Mouse (Mus musculus) MEL (cell line): ENCODE measurements around the gene Zbp1. TPM values are rescaled to one million over a fixed set of nuclear protein-coding genes. Genes with fewer than 3 reads are reported as not detected.

Experiments used
- DNase-seq: peaks from one replicate; pipeline ENCODE4 v3.0.0; 2011; ENCODE audit warnings: low read depth, low spot score
- H3K27ac ChIP-seq: 2 replicates; pipeline ENCODE4 v1.5.1; 2012; ENCODE audit warnings: low read depth, mild to moderate bottlenecking, control low read depth, low read length, moderate library complexity; ENCODE audit not compliant: control insufficient read depth
- H3K27me3 ChIP-seq, 2 experiments: fragments of 150-350 bp in 1 of 2; sonication (generic) in 1 of 2; 2 replicates each; pipeline ENCODE4 v1.6.1; 2012; ENCODE audit warnings: low read length in 2 of 2, mild to moderate bottlenecking in 2 of 2, improper control_type of control experiment in 1 of 2, moderate library complexity in 1 of 2; ENCODE audit not compliant: insufficient read depth in 2 of 2, control insufficient read depth in 1 of 2
- H3K36me3 ChIP-seq, 2 experiments: 2 replicates each; pipeline ENCODE4 v1.6.1; 2012 to 2014; ENCODE audit warnings: low read length in 2 of 2, improper control_type of control experiment in 1 of 2, inconsistent platforms in 1 of 2, mild to moderate bottlenecking in 1 of 2; ENCODE audit not compliant: insufficient read depth in 2 of 2, control insufficient read depth in 1 of 2
- H3K4me1 ChIP-seq, 2 experiments: fragments of 150-350 bp in 1 of 2; sonication (generic) in 1 of 2; 2 replicates each; pipeline ENCODE4 v1.6.1; 2012; ENCODE audit warnings: low read length in 2 of 2, improper control_type of control experiment in 1 of 2, mild to moderate bottlenecking in 1 of 2; ENCODE audit not compliant: insufficient read depth in 2 of 2, control insufficient read depth in 1 of 2
- H3K4me3 ChIP-seq, 2 experiments: fragments of 150-350 bp in 1 of 2; sonication (generic) in 1 of 2; 2 replicates each; pipeline ENCODE4 v1.5.1; 2012; ENCODE audit warnings: low read depth in 2 of 2, low read length in 2 of 2, mild to moderate bottlenecking in 2 of 2, moderate library complexity in 2 of 2, control low read depth in 1 of 2, improper control_type of control experiment in 1 of 2; ENCODE audit not compliant: control insufficient read depth in 1 of 2, insufficient read depth in 1 of 2
- H3K79me2 ChIP-seq: 2 replicates; pipeline ENCODE4 v1.6.1; 2012; ENCODE audit warnings: mild to moderate bottlenecking, low read length, moderate library complexity; ENCODE audit not compliant: control insufficient read depth, poor library complexity, insufficient read depth
- H3K9ac ChIP-seq: 2 replicates; pipeline ENCODE4 v1.6.1; 2012; ENCODE audit warnings: low read depth, mild to moderate bottlenecking, control low read depth, low read length, moderate library complexity; ENCODE audit not compliant: control insufficient read depth, poor library complexity, severe bottlenecking
- H3K9me3 ChIP-seq: fragments of 150-350 bp; sonication (generic); replicated peaks from 2 replicates; pipeline ENCODE4 v1.6.1; 2012; ENCODE audit warnings: mild to moderate bottlenecking, low read length, improper control_type of control experiment, moderate library complexity; ENCODE audit not compliant: insufficient read depth
- CHD1 ChIP-seq: IDR thresholded peaks from 2 replicates; pipeline ENCODE4 v1.6.1; 2012; ENCODE audit warnings: low read depth, mild to moderate bottlenecking, inconsistent platforms, low read length, improper control_type of control experiment
- CHD2 ChIP-seq: IDR thresholded peaks from 2 replicates; pipeline ENCODE4 v1.6.1; 2011; ENCODE audit warnings: low read length, improper control_type of control experiment
- CTCF ChIP-seq, 3 experiments: IDR thresholded peaks in 2 of 3; conservative IDR thresholded peaks in 1 of 3; 2 replicates each; pipeline ENCODE4 v1.5.1; 2011 to 2012; ENCODE audit warnings: low read length in 3 of 3, low read depth in 2 of 3, mild to moderate bottlenecking in 2 of 3, improper control_type of control experiment in 1 of 3, inconsistent platforms in 1 of 3, mixed read lengths in 1 of 3, moderate library complexity in 1 of 3; ENCODE audit not compliant: control insufficient read depth in 1 of 3, insufficient read depth in 1 of 3, poor library complexity in 1 of 3, severe bottlenecking in 1 of 3
- E2F4 ChIP-seq: IDR thresholded peaks from 2 replicates; pipeline ENCODE4 v1.6.1; 2011; ENCODE audit warnings: low read depth, low read length, improper control_type of control experiment, borderline replicate concordance
- ETS1 ChIP-seq: IDR thresholded peaks from 2 replicates; pipeline ENCODE4 v1.6.1; 2012; ENCODE audit warnings: low read depth, mild to moderate bottlenecking, inconsistent platforms, low read length, improper control_type of control experiment, moderate library complexity
- GABPA ChIP-seq: IDR thresholded peaks from 2 replicates; pipeline ENCODE4 v1.6.1; 2012; ENCODE audit warnings: low read depth, mild to moderate bottlenecking, inconsistent platforms, low read length, improper control_type of control experiment, moderate library complexity
- GATA1 ChIP-seq: IDR thresholded peaks from 2 replicates; pipeline ENCODE4 v1.6.1; 2011; ENCODE audit warnings: low read depth, low read length, improper control_type of control experiment
- HCFC1 ChIP-seq: IDR thresholded peaks from 2 replicates; pipeline ENCODE4 v1.6.1; 2012; ENCODE audit warnings: low read depth, mild to moderate bottlenecking, inconsistent platforms, low read length, improper control_type of control experiment, moderate library complexity
- MAX ChIP-seq: IDR thresholded peaks from 2 replicates; pipeline ENCODE4 v1.6.1; 2011; ENCODE audit warnings: low read length, improper control_type of control experiment
- MEF2A ChIP-seq: IDR thresholded peaks from 2 replicates; pipeline ENCODE4 v1.6.1; 2014; ENCODE audit warnings: low read depth, mild to moderate bottlenecking, inconsistent platforms, low read length, improper control_type of control experiment; ENCODE audit not compliant: poor library complexity, insufficient replicate concordance, severe bottlenecking; ENCODE audit errors: extremely low read depth
- MYB ChIP-seq: IDR thresholded peaks from 2 replicates; pipeline ENCODE4 v1.6.1; 2011; ENCODE audit warnings: mild to moderate bottlenecking, low read depth, low read length, improper control_type of control experiment
- MYC ChIP-seq: IDR thresholded peaks from 2 replicates; pipeline ENCODE4 v1.6.1; 2011; ENCODE audit warnings: low read depth, mild to moderate bottlenecking, low read length, improper control_type of control experiment, moderate library complexity
- POLR2A ChIP-seq, 2 experiments: IDR thresholded peaks; 2 replicates each; pipeline ENCODE4 v1.6.1; 2011 to 2012; ENCODE audit warnings: low read length in 2 of 2, mild to moderate bottlenecking in 2 of 2, control low read depth in 1 of 2, improper control_type of control experiment in 1 of 2, low read depth in 1 of 2, moderate library complexity in 1 of 2; ENCODE audit not compliant: control insufficient read depth in 1 of 2, insufficient read depth in 1 of 2, poor library complexity in 1 of 2
- POLR2AphosphoS2 ChIP-seq: IDR thresholded peaks from 2 replicates; pipeline ENCODE4 v1.6.1; 2011; ENCODE audit warnings: low read length, improper control_type of control experiment
- POLR2AphosphoS5 ChIP-seq: IDR thresholded peaks from 2 replicates; pipeline ENCODE4 v1.6.1; 2012; ENCODE audit warnings: low read depth, borderline replicate concordance, mild to moderate bottlenecking, inconsistent platforms, low read length, moderate library complexity, mixed read lengths
- RAD21 ChIP-seq: IDR thresholded peaks from 2 replicates; pipeline ENCODE4 v1.6.1; 2011; ENCODE audit warnings: mild to moderate bottlenecking, low read depth, low read length, improper control_type of control experiment
- SIN3A ChIP-seq: IDR thresholded peaks from 2 replicates; pipeline ENCODE4 v1.6.1; 2012; ENCODE audit warnings: low read length, improper control_type of control experiment, inconsistent platforms
- SMC3 ChIP-seq: IDR thresholded peaks from 2 replicates; pipeline ENCODE4 v1.6.1; 2011; ENCODE audit warnings: low read depth, low read length, improper control_type of control experiment
- USF1 ChIP-seq: IDR thresholded peaks from 2 replicates; pipeline ENCODE4 v1.6.1; 2014; ENCODE audit warnings: low read depth, mild to moderate bottlenecking, inconsistent platforms, low read length, improper control_type of control experiment, moderate library complexity
- ZC3H11A ChIP-seq: IDR thresholded peaks from 2 replicates; pipeline ENCODE4 v1.6.1; 2012; ENCODE audit warnings: low read depth, mild to moderate bottlenecking, inconsistent platforms, low read length, improper control_type of control experiment
- ZKSCAN1 ChIP-seq: IDR thresholded peaks from 2 replicates; pipeline ENCODE4 v1.6.1; 2012; ENCODE audit warnings: low read depth, mild to moderate bottlenecking, inconsistent platforms, low read length, improper control_type of control experiment, moderate library complexity
- ZMIZ1 ChIP-seq: IDR thresholded peaks from 2 replicates; pipeline ENCODE4 v1.6.1; 2012; ENCODE audit warnings: low read depth, mild to moderate bottlenecking, inconsistent platforms, low read length, improper control_type of control experiment, moderate library complexity
- polyA plus RNA-seq, 2 experiments: library from polyadenylated mRNA; stranded (reverse) in 1 of 2; unstranded in 1 of 2; fragments of >175 nt in 1 of 2; fragments of >200 nt in 1 of 2; gene quantifications; 2 replicates each; pipeline versions ENCODE4 v1.2.1 to v1.2.4; 2012; ENCODE audit warnings: low replicate concordance in 2 of 2, low read depth in 1 of 2; ENCODE audit not compliant: insufficient read length in 2 of 2, insufficient read depth in 1 of 2, missing spikeins in 1 of 2
- total RNA-seq: library from RNA; depleted of rRNA; stranded (reverse); fragments of 300-350 nt; gene quantifications from 2 replicates; pipeline ENCODE4 v1.2.3, GENCODE M21; 2012

Gene Zbp1
- total and polyA plus RNA-seq, 3 experiments: not detected

- Histone ChIP-seq H3K4me3 (no peak overlapping the region), H3K9me3 (no peaks in the 10 kb centered on the region), H3K79me2 (no peaks in the 10 kb centered on the region), H3K36me3 (no peaks in the 10 kb centered on the region), H3K27me3 (no peaks in the 10 kb centered on the region), H3K27ac (no peak overlapping the region), H3K4me1 (no peaks in the 10 kb centered on the region), H3K9ac (no peak overlapping the region)
- no peak for DNase-seq
- no peak for TF ChIP-seq ZKSCAN1
- no peak for TF ChIP-seq ZC3H11A
- no peak for TF ChIP-seq CHD1
- TF ChIP-seq ETS1: no peak
- no peak for TF ChIP-seq E2F4
These were observed 34.1 kb downstream of the Zbp1 start for GRCm38 (mm10) chr2:173184475-173185080.

DNA sequence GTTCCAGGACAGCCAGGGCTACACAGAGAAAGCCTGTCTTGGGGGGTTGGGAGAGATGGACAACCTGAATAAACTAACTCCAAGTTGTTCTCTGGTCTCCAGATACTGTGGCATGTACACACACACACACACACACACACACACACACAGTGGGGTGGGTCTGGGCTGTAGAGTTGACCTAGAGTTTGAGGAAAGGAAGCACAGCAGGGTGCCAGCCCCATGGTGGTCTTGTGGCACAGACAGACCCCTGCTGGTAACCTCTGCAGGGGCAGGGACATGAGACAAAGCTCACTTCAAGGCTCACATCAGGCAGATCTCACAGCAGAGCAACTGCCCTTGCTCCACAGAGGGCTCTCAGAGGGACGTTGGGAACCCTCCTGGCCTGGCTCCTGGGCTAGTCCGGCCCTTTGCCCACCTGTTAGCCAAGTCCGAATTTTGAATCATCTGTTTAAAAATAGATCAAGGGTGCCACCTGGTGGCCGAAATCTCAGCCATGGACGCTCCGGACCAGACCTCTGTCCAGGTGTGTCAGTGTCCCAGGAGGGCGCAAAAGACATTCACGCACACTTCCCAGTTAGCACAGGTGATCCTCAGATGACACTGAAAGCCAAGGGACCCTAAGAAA, 34.8 kb downstream of the Zbp1 start:
- no peak for DNase-seq
- Histone ChIP-seq H3K4me1 (no peaks in the 10 kb centered on the region), H3K9me3 (no peaks in the 10 kb centered on the region), H3K36me3 (no peaks in the 10 kb centered on the region), H3K9ac (no peak overlapping the region), H3K27ac (no peak overlapping the region), H3K79me2 (no peaks in the 10 kb centered on the region), H3K4me3 (no peak overlapping the region), H3K27me3 (no peaks in the 10 kb centered on the region)
- TF ChIP-seq ZMIZ1 (no peak), CTCF (IDR thresholded peaks at IDR 0.05 in 2 of 3, conservative IDR thresholded peaks at IDR 0.05 in 1 of 3; ENCODE audit: control insufficient read depth in 1 of 3, insufficient read depth in 1 of 3, low read depth in 2 of 3, low read length in 3 of 3, poor library complexity in 1 of 3, severe bottlenecking in 1 of 3) (peak in 2 of 3 experiments; percentile 9 to 31; a peak in 2 of 6 replicates), SMC3 (0 out of 2 replicates have a peak, but pooled peaks have one; percentile 13)

DNA sequence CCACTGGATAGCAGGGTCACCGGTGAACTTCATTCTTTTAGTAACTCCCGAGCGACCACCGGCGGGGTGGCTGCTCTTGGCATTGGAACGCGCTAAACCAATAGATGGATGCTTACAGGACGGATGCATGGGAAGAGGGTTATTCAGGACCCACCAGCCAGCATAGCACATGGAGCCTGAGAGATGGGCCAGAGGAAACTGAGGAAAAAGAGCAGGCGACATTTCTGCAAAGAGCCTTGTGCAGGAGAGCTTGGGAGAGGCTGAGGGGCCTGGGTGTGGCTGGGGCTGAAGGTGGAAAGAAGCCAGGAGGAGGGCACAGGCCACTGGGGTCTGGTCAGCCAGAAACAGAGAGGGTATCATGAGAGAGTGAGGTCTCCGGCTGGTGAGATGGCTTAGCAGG, 35.4 kb downstream of the Zbp1 start:
- no peaks in the 10 kb centered on the region for H3K36me3 ChIP-seq
- no peaks in the 10 kb centered on the region for H3K79me2 ChIP-seq
- H3K9me3 ChIP-seq: no peaks in the 10 kb centered on the region
- H3K27me3 ChIP-seq: no peaks in the 10 kb centered on the region
- TF ChIP-seq MYC (no peak), MYB (no peak), MEF2A (no peak), ZMIZ1 (no peak), CHD2 (no peak), ZC3H11A (no peak), USF1 (no peak), GATA1 (no peak), POLR2A (IDR thresholded peaks at IDR 0.05; ENCODE audit: control insufficient read depth in 1 of 2, insufficient read depth in 1 of 2, low read depth in 1 of 2, low read length in 2 of 2, poor library complexity in 1 of 2) (no peak), ETS1 (no peak), HCFC1 (no peak), RAD21 (no peak), GABPA (no peak), POLR2AphosphoS5 (no peak), POLR2AphosphoS2 (no peak), ZKSCAN1 (no peak), SIN3A (no peak), E2F4 (no peak), MAX (no peak)
- H3K27ac ChIP-seq: no peak overlapping the region
- no peak overlapping the region for H3K4me3 ChIP-seq
- DNase-seq: no peak
- no peak overlapping the region for H3K9ac ChIP-seq
- H3K4me1 ChIP-seq: no peaks in the 10 kb centered on the region
